Mouse (Mus musculus) subcutaneous adipose tissue, adult 2 months (tissue): Measurements from ENCODE around the gene Marco. TPM values are rescaled to one million over a fixed set of nuclear protein-coding genes. Genes with fewer than 3 reads are reported as not detected.

Experiments
- polyA plus RNA-seq: library from polyadenylated mRNA; depleted of rRNA; stranded (reverse); fragments of >200 nt; gene quantifications from 2 replicates; pipeline ENCODE4 v1.2.3, GENCODE M21; 2012; ENCODE audit warnings: low replicate concordance; rRNA removed

Marco gene
- polyA plus RNA-seq: 0.19 and 0.49 TPM in 2 replicates

GRCm38 (mm10) chr1:120504924-120505323, at the start of gene Marco:
Gene Marco (minus strand): TSS chr1:120505024.

Other genes starting within 250 kb of the Marco start
- gene Steap3, start 232.3 kb downstream of the Marco start, polyA plus RNA-seq: 188 and 249 TPM in 2 replicates
- gene C1ql2, start 164.4 kb downstream of the Marco start, polyA plus RNA-seq: 0.26 TPM in 1 of 2 replicates, not detected in the other
- 0.04 and 0.13 TPM in 2 replicates for gene En1, start 97.4 kb upstream of the Marco start, polyA plus RNA-seq